Mouse (Mus musculus) spleen, adult 2 months (tissue): ENCODE measurements around the gene Aldh3b2.

ENCODE experiments used
- CTCF ChIP-seq: fragments of 200-500 bp; IDR thresholded peaks from 2 replicates; pipeline ENCODE4 v1.5.1; 2011; ENCODE audit warnings: mild to moderate bottlenecking, inconsistent platforms; ENCODE audit not compliant: insufficient read depth, insufficient read length, insufficient replicate concordance; ENCODE audit errors: extremely low read depth
- POLR2A ChIP-seq: fragments of 200-500 bp; IDR thresholded peaks from 2 replicates; pipeline ENCODE4 v1.6.1; 2011; ENCODE audit warnings: low read depth, low read length, inconsistent platforms

DNA sequence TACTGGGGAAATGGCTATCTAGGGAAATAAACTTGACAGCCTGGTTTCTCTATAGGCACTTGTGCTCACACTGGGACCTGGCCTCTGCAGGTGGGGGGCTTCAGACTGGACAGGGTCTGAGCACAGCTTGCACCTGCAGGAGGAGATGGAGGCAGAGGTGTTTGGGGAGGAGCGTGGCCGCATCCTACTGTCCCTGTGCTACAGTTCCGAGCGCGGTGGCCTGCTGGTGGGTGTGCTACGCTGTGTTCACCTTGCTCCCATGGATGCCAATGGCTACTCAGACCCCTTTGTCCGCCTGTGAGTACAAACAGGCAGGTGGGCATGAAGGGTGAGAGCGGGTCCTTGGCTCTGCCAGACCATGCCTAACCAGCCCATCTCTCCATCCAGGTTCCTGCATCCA lies 33.8 kb downstream of the Aldh3b2 start:
- TF ChIP-seq CTCF (no peak), POLR2A (no peak)
